ENCODE assay signal across 14 mouse cellular contexts in genomic region chr3:22006113-22006512, GRCm38 (mm10).
DNase-seq lines count a peak whose midpoint lies in the region; ATAC-seq and TF ChIP-seq lines count a peak whose summit lies in the region.
"Had no signal": no experiment of that assay in that cellular context is flagged by ENCODE, and none has a peak within 500 bp of the region (broad histone marks: within the 10 kb centered on the region; RNA-seq: fewer than 3 reads in every experiment).

No protein-coding gene starts in this region.

- H3K4me1 ChIP-seq in heart, postnatal 0 days (ENCODE audit: control insufficient read depth, insufficient read depth): peaks cover 18% of the 10 kb centered on the region
- H3K4me1 ChIP-seq in intestine, embryonic 16.5 days (ENCODE audit: control insufficient read depth, insufficient read depth, low read length): peaks cover 3% of the 10 kb centered on the region; the same call in 1 of the 2 replicates
- H3K4me1 ChIP-seq: neural tube, embryonic 12.5 days had no signal

- no peak overlapping the region for H3K9ac ChIP-seq in heart, postnatal 0 days (replicated peaks; ENCODE audit: low read depth, low read length)
- no peak overlapping the region for H3K9ac ChIP-seq in intestine, embryonic 16.5 days (ENCODE audit: low read depth, low read length)
- H3K9ac ChIP-seq: neural tube, embryonic 12.5 days had no signal

- H3K27ac ChIP-seq in heart, postnatal 0 days (ENCODE audit: low read depth): peak overlapping the region; percentile 49; the same call in 1 of the 2 replicates
- H3K27ac ChIP-seq in intestine, embryonic 16.5 days (ENCODE audit: low read length): no peak overlapping the region
- H3K27ac ChIP-seq: neural tube, embryonic 12.5 days had no signal

- 64% methylated on average over 1 of the region's 1 CpGs for WGBS in heart, postnatal 0 days
- WGBS in intestine, embryonic 16.5 days: 91% methylated on average over 1 of the region's 1 CpGs

- no peaks in the 10 kb centered on the region for H3K9me3 ChIP-seq in heart, postnatal 0 days (replicated peaks; ENCODE audit: control insufficient read depth, low read length)
- H3K9me3 ChIP-seq in intestine, embryonic 16.5 days (ENCODE audit: control insufficient read depth, low read length): no peaks in the 10 kb centered on the region
- H3K9me3 ChIP-seq: G1E; neural tube, embryonic 12.5 days had no signal

- no peak overlapping the region for H3K4me2 ChIP-seq in heart, postnatal 0 days (ENCODE audit: low read depth, low read length)
- no peak overlapping the region for H3K4me2 ChIP-seq in intestine, embryonic 16.5 days (ENCODE audit: low read depth, low read length)
- H3K4me2 ChIP-seq: neural tube, embryonic 12.5 days had no signal

- H3K36me3 ChIP-seq in heart, postnatal 0 days (replicated peaks; ENCODE audit: control insufficient read depth, insufficient read depth, low read length): no peaks in the 10 kb centered on the region
- H3K36me3 ChIP-seq in intestine, embryonic 16.5 days (ENCODE audit: control insufficient read depth, insufficient read depth, low read length): no peaks in the 10 kb centered on the region
- H3K36me3 ChIP-seq: G1E; neural tube, embryonic 12.5 days had no signal

- intact Hi-C loops in left cerebral cortex, postnatal 4 days (cut with DNase I): no loop called here
- intact Hi-C loops in left cerebral cortex, postnatal 10 days (cut with DNase I): no loop called here

- H3K4me3 ChIP-seq in heart, postnatal 0 days (ENCODE audit: low read depth, low read length): no peak overlapping the region
- H3K4me3 ChIP-seq in intestine, embryonic 16.5 days (ENCODE audit: low read length): no peak overlapping the region
- H3K4me3 ChIP-seq: neural tube, embryonic 12.5 days had no signal

- no peaks in the 10 kb centered on the region for H3K27me3 ChIP-seq in heart, postnatal 0 days (ENCODE audit: control insufficient read depth, insufficient read depth, low read length)
- no peaks in the 10 kb centered on the region for H3K27me3 ChIP-seq in intestine, embryonic 16.5 days (replicated peaks; ENCODE audit: control insufficient read depth, insufficient read depth, low read length)
- H3K27me3 ChIP-seq: neural tube, embryonic 12.5 days had no signal

- TF ChIP-seq EP300 in heart, postnatal 0 days (IDR thresholded peaks at IDR 0.05; ENCODE audit: low read depth): no peak

- peak; percentile 50 for DNase-seq in adrenal gland, postnatal 14 days
- DNase-seq in adrenal gland, adult 18-20 months (ENCODE audit: low spot score in 2 of 2): no peak
- DNase-seq in left cerebral cortex, postnatal 4 days: peak; percentile 18
- DNase-seq in left cerebral cortex, postnatal 10 days (ENCODE audit: extremely low spot score in 1 of 2, low spot score in 2 of 2): no peak
- DNase-seq in heart, postnatal 0 days (ENCODE audit: low spot score): peak; percentile 52
- peak; percentile 42 for DNase-seq in lung, postnatal 14 days
- no peak for DNase-seq in embryo, embryonic 10.5 days (ENCODE audit: low spot score)
- DNase-seq: adrenal gland, adult 8-10 months; cerebellum, adult 18-20 months; kidney, postnatal 14 days; thymus, postnatal 25 days had no signal

- TF ChIP-seq CTCF in heart, postnatal 0 days (IDR thresholded peaks at IDR 0.05; ENCODE audit: low read depth): no peak

- ATAC-seq in heart, postnatal 0 days (ENCODE audit: insufficient read depth, low read depth): no peak
- no peak for ATAC-seq in intestine, embryonic 16.5 days

Comparison
In these comparisons a context has a peak if more than half of its experiments do, and no peak if none do; other contexts are left out.
1. DNase-seq: peak in adrenal gland, postnatal 14 days (single experiment), left cerebral cortex, postnatal 4 days (single experiment), heart, postnatal 0 days (single experiment) and lung, postnatal 14 days (single experiment); none in adrenal gland, adult 18-20 months (0 of 2), left cerebral cortex, postnatal 10 days (0 of 2) and embryo, embryonic 10.5 days (single experiment).